Mouse (Mus musculus) midbrain, embryonic 16.5 days (tissue): ENCODE data around the gene Gm17949. TPM values are rescaled to one million over a fixed set of nuclear protein-coding genes. Genes with fewer than 3 reads are reported as not detected.
"Not testable (repeated sequence)": the region's sequence is repeated elsewhere in the genome, so short reads cannot be mapped to it uniquely, and the experiment has no call there.

Experiments used
- ATAC-seq: fragments of 200-750 bp; cut with Nextera tagmentation; 2 replicates; pipeline ENCODE4 v1.8.0; 2017; ENCODE audit warnings: moderate TSS enrichment
- H3K27ac ChIP-seq: fragments of 300-500 bp; sonication (generic); 2 replicates; pipeline ENCODE4 v1.5.1; 2014; ENCODE audit warnings: mild to moderate bottlenecking, low read length, mixed read lengths
- H3K27me3 ChIP-seq: fragments of 300-500 bp; sonication (generic); 2 replicates; pipeline ENCODE4 v1.6.1; 2014; ENCODE audit warnings: low read depth, low read length, mixed read lengths; ENCODE audit not compliant: control insufficient read depth, insufficient read depth
- H3K36me3 ChIP-seq: fragments of 300-500 bp; sonication (generic); 2 replicates; pipeline ENCODE4 v1.6.1; 2014; ENCODE audit warnings: mild to moderate bottlenecking, low read length, moderate library complexity, mixed read lengths; ENCODE audit not compliant: control insufficient read depth, insufficient read depth
- H3K4me1 ChIP-seq: fragments of 300-500 bp; sonication (generic); 2 replicates; pipeline ENCODE4 v1.6.1; 2014; ENCODE audit warnings: mild to moderate bottlenecking, low read length, mixed read lengths; ENCODE audit not compliant: control insufficient read depth, insufficient read depth
- H3K4me2 ChIP-seq: fragments of 300-500 bp; sonication (generic); 2 replicates; pipeline ENCODE4 v1.6.1; 2014; ENCODE audit warnings: mild to moderate bottlenecking, low read length, mixed read lengths
- H3K4me3 ChIP-seq: fragments of 300-500 bp; sonication (generic); 2 replicates; pipeline ENCODE4 v1.5.1; 2014; ENCODE audit warnings: low read depth, mild to moderate bottlenecking, low read length, moderate library complexity, mixed read lengths
- H3K9ac ChIP-seq: fragments of 300-500 bp; sonication (generic); 2 replicates; pipeline ENCODE4 v1.6.1; 2014; ENCODE audit warnings: low read depth, low read length, mixed read lengths
- H3K9me3 ChIP-seq: fragments of 300-500 bp; sonication (generic); replicated peaks from 2 replicates; pipeline ENCODE4 v1.6.1; 2014; ENCODE audit warnings: mild to moderate bottlenecking, low read length, mixed read lengths; ENCODE audit not compliant: control insufficient read depth, poor library complexity, severe bottlenecking
- WGBS: fragments of 180-500 bp; shearing (Covaris S2); extraction: QIAGEN DNeasy Blood & Tissue Kit; methylation state at CpG from one replicate; pipeline ENCODE4 v1.1.7; 2014; 5-methylcytosine and 5-hydroxymethylcytosine counted together
- polyA plus RNA-seq: library from polyadenylated mRNA; unstranded; fragments of >200 nt; fragmentation: Nextera tagmentation; extraction: Ambion mirVana; gene quantifications from 2 replicates; pipeline ENCODE4 v1.2.1, GENCODE M21; 2015

The Gm17949 gene
- polyA plus RNA-seq, 1 experiment from 2014 or later = 0.41 TPM

- H3K9ac ChIP-seq = 0 out of 2 replicates have a peak overlapping the region, but pooled peaks have one; percentile 80
- WGBS = 56% methylated on average over 8 of the region's 8 CpGs
- no peaks in the 10 kb centered on the region for H3K9me3 ChIP-seq
- H3K4me3 ChIP-seq = peak overlapping the region; percentile 89
- no peak overlapping the region for H3K27ac ChIP-seq
- H3K27me3 ChIP-seq = no peaks in the 10 kb centered on the region
- H3K4me1 ChIP-seq = peaks cover 14% of the 10 kb centered on the region
- peaks cover 18% of the 10 kb centered on the region for H3K36me3 ChIP-seq
- peak overlapping the region; percentile 87 for H3K4me2 ChIP-seq
- no peak for ATAC-seq
Measured at GRCm38 (mm10) chr17:57029691-57030090, 18.4 kb downstream of the Gm17949 start.

DNA sequence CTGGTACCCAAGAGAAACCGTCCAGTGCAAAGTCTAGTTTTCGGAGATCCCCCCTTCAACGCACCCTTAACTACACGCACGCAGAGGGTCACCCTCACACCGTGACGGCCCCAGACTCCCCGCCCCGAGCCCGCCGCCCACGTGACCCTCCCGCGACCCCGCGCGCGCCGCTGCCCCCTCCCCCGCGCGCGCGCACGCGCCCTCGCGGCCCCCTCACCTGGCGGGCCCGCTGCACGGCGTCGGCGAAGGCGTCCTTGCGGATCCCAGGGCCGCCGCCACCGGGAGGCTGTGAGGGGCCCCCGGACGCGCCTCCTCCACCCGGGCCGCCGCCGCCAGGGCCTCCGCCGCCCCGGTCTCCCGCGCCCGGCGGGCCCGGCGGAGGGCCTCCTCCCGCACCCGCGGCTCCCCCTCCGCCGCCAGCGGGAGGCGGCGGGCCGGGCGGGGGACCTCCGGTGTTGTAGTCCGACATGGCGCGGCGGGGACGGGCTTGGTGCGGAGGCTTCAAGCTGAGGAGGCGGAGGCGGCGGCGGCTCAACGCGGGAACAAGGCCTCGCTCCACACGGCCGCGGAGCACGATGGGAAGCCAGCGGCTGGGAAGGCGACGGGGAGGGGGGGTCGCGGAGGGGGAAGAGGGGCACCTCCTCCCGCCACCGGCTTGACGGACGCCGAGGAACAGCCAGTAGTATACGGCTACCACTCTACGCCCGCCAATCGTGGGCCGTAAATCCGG lies 19.8 kb downstream of the Gm17949 start, which contains the start of gene Khsrp:
Gene Khsrp (minus strand): TSS at position 592 of the 730 bp plus-strand sequence.
- peak within 1 kb of the TSS; percentile 87 for H3K4me2 ChIP-seq
- peak within 1 kb of the TSS; percentile 80 for H3K9ac ChIP-seq
- H3K27ac ChIP-seq = peak within 1 kb of the TSS; percentile 86
- H3K4me3 ChIP-seq = peak within 1 kb of the TSS; percentile 89
- WGBS = under 1% methylated on average over 70 of the region's 99 CpGs
- no peak for ATAC-seq
- peaks cover 14% of the 10 kb centered on the region for H3K4me1 ChIP-seq
- H3K9me3 ChIP-seq = no peaks in the 10 kb centered on the region
- H3K27me3 ChIP-seq = no peaks in the 10 kb centered on the region
- H3K36me3 ChIP-seq = peaks cover 9% of the 10 kb centered on the region; the same call in 1 of the 2 replicates

- Histone ChIP-seq H3K4me3 (peak overlapping the region; percentile 89), H3K27ac (peak overlapping the region; percentile 79), H3K36me3 (peaks cover 8% of the 10 kb centered on the region; the same call in 1 of the 2 replicates), H3K4me1 (peaks cover 14% of the 10 kb centered on the region), H3K27me3 (no peaks in the 10 kb centered on the region), H3K9me3 (no peaks in the 10 kb centered on the region), H3K4me2 (peak overlapping the region; percentile 63), H3K9ac (peak overlapping the region; percentile 53; the same call in 1 of the 2 replicates)
- ATAC-seq = peak; percentile 99
- under 1% methylated on average over 38 of the region's 38 CpGs for WGBS
Measured at GRCm38 (mm10) chr17:57031661-57032420, 20.6 kb downstream of the Gm17949 start.

GRCm38 (mm10) chr17:57032854-57033253 lies 21.6 kb downstream of the Gm17949 start:
- WGBS = 83% methylated on average over 4 of the region's 4 CpGs
- peaks cover under 1% of the 10 kb centered on the region; the same call in 1 of the 2 replicates for H3K36me3 ChIP-seq
- no peaks in the 10 kb centered on the region for H3K27me3 ChIP-seq
- H3K4me2 ChIP-seq = no peak overlapping the region
- peaks cover 14% of the 10 kb centered on the region for H3K4me1 ChIP-seq
- no peak overlapping the region for H3K4me3 ChIP-seq
- H3K9me3 ChIP-seq = no peaks in the 10 kb centered on the region
- H3K27ac ChIP-seq = no peak overlapping the region; the same call in 1 of the 2 replicates
- H3K9ac ChIP-seq = no peak overlapping the region
- ATAC-seq = no peak

DNA sequence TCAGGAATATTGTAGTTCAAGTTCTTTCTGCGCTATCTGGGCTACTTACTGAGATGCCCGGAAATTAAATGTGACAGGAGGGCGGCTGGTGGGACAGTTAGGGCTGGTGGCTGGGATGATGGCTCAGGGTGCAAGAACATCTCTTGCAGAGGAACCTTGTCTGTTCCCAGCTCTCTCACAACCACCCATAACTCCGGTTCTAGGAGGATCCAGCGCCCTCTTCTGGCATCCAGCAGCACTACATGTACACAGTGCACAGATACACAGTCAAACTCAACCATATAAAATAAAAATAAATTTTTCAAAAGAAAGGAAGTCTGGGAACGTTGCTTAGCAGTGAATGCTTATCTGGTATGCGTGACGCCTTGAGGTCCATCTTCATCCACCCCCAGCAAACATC lies 27.7 kb downstream of the Gm17949 start:
- no peak overlapping the region for H3K4me2 ChIP-seq
- H3K4me1 ChIP-seq = no peaks in the 10 kb centered on the region
- no peaks in the 10 kb centered on the region for H3K9me3 ChIP-seq
- H3K9ac ChIP-seq = no peak overlapping the region
- no peak overlapping the region for H3K27ac ChIP-seq
- 0 out of 2 replicates have a peak, but pooled peaks cover 2% of the 10 kb centered on the region for H3K27me3 ChIP-seq
- no peak for ATAC-seq
- no peak overlapping the region for H3K4me3 ChIP-seq
- H3K36me3 ChIP-seq = no peaks in the 10 kb centered on the region
- WGBS = 42% methylated on average over 8 of the region's 8 CpGs

- H3K9ac ChIP-seq = no peak within 1 kb of the TSS
- no peak within 1 kb of the TSS for H3K4me3 ChIP-seq
- H3K36me3 ChIP-seq = peaks cover 5% of the 10 kb centered on the region
- H3K27ac ChIP-seq = no peak within 1 kb of the TSS
- no peak within 1 kb of the TSS for H3K4me2 ChIP-seq
- H3K9me3 ChIP-seq = no peaks in the 10 kb centered on the region
- H3K4me1 ChIP-seq = no peaks in the 10 kb centered on the region
- 0 out of 2 replicates have a peak, but pooled peaks cover 2% of the 10 kb centered on the region for H3K27me3 ChIP-seq
- WGBS = 70% methylated on average over 8 of the region's 8 CpGs
- ATAC-seq = no peak
Measured at GRCm38 (mm10) chr17:57041554-57041953, 30.3 kb downstream of the Gm17949 start, which contains the start of gene Slc25a41. Gene Slc25a41 (minus strand): TSS chr17:57041654.

GRCm38 (mm10) chr17:57047406-57047805 lies 36.1 kb downstream of the Gm17949 start:
- Histone ChIP-seq H3K4me1 (no peaks in the 10 kb centered on the region), H3K9ac (no peak overlapping the region), H3K4me2 (no peak overlapping the region), H3K27ac (no peak overlapping the region), H3K27me3 (no peaks in the 10 kb centered on the region), H3K36me3 (peaks cover 14% of the 10 kb centered on the region), H3K9me3 (no peaks in the 10 kb centered on the region), H3K4me3 (no peak overlapping the region)
- WGBS = 32% methylated on average over 5 of the region's 5 CpGs
- ATAC-seq = no peak

DNA sequence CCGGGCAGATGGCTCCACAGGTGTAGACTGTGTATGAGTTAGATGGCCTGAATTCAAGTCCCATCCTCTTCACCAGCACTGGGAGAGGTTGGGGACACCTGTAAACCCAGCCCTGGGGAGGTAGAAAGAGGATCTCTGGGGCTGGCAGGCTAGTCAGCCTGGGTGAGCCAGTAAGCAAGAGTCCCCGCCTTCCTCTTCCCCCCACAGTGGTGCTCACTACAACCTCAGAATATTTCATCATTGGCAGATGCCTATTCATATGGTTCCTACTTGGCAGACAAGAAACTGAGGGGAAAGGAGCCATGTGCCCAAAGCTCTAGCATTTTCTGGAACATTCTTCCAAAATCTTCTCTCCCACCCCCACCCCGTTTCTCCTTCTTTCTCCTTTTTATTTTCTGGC lies 37.5 kb downstream of the Gm17949 start:
- Histone ChIP-seq H3K9me3 (no peaks in the 10 kb centered on the region), H3K27ac (no peak overlapping the region), H3K27me3 (no peaks in the 10 kb centered on the region), H3K4me3 (no peak overlapping the region), H3K4me1 (no peaks in the 10 kb centered on the region), H3K9ac (no peak overlapping the region), H3K4me2 (no peak overlapping the region), H3K36me3 (peaks cover 26% of the 10 kb centered on the region)
- no peak for ATAC-seq
- WGBS = 96% methylated on average over 3 of the region's 3 CpGs

DNA sequence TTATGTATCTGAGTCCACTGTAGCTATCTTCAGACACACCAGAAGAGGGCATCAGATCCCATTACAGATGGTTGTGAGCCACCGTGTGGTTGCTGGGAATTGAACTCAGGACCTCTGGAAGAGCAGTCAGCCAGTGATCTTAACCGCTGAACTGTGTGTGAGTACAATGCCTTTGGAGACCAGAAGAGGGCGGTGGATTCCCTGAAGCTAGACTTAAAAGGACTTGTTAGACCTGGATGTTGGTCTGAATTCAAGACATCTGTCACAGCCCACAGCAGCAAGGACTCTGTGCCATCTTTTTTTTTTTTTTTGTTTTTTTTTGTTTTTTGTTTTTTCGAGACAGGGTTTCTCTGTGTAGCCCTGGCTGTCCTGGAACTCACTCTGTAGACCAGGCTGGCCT lies 40.4 kb downstream of the Gm17949 start:
- H3K27ac ChIP-seq, H3K4me2 ChIP-seq, H3K27me3 ChIP-seq, H3K9me3 ChIP-seq, ATAC-seq, H3K4me3 ChIP-seq, H3K9ac ChIP-seq, H3K4me1 ChIP-seq: not testable (repeated sequence)
- 91% methylated on average over 3 of the region's 4 CpGs for WGBS
- peaks cover 24% of the 10 kb centered on the region for H3K36me3 ChIP-seq
